Mouse (Mus musculus) C2C12 (cell line): ENCODE data around the gene Dab2. TPM values are rescaled to one million over a fixed set of nuclear protein-coding genes. Genes with fewer than 3 reads are reported as not detected.

Experiments used
- H3K27me3 ChIP-seq: one replicate; pipeline ENCODE4 v1.6.1; 2011; ENCODE audit not compliant: control insufficient read depth, insufficient read depth, insufficient read length
- H3K36me3 ChIP-seq: one replicate; pipeline ENCODE4 v1.6.1; 2011; ENCODE audit not compliant: control insufficient read depth, insufficient read depth
- H3K4me3 ChIP-seq: one replicate; pipeline ENCODE4 v1.5.1; 2011; ENCODE audit warnings: mild to moderate bottlenecking, control low read depth; ENCODE audit not compliant: poor library complexity, insufficient read depth, severe bottlenecking
- H3K79me2 ChIP-seq: one replicate; pipeline ENCODE4 v1.6.1; 2011; ENCODE audit not compliant: control insufficient read depth, insufficient read depth
- H3K79me3 ChIP-seq: one replicate; pipeline ENCODE4 v1.6.1; 2011; ENCODE audit warnings: low read depth, control low read depth
- H3ac ChIP-seq: one replicate; pipeline ENCODE3; 2011; ENCODE audit warnings: low read depth; ENCODE audit not compliant: control insufficient read depth, insufficient read length
- CEBPB ChIP-seq: IDR thresholded peaks from one replicate; pipeline ENCODE4 v1.6.1; 2011; ENCODE audit warnings: low read depth, mild to moderate bottlenecking, control low read depth, moderate library complexity
- CTCF ChIP-seq: IDR thresholded peaks from one replicate; pipeline ENCODE4 v1.5.1; 2011; ENCODE audit not compliant: control insufficient read depth, insufficient read depth, insufficient read length
- FOSL1 ChIP-seq: IDR thresholded peaks from one replicate; pipeline ENCODE4 v1.8.0; 2011; ENCODE audit warnings: mild to moderate bottlenecking, low read length; ENCODE audit not compliant: poor library complexity, insufficient read depth, severe bottlenecking
- MAX ChIP-seq: IDR thresholded peaks from one replicate; pipeline ENCODE4 v1.6.1; 2011; ENCODE audit warnings: mild to moderate bottlenecking, control low read depth
- MYOD1 ChIP-seq: IDR thresholded peaks from one replicate; pipeline ENCODE4 v1.6.1; 2011; ENCODE audit warnings: low read depth; ENCODE audit not compliant: control insufficient read depth, insufficient read length
- MYOG ChIP-seq: IDR thresholded peaks from one replicate; pipeline ENCODE4 v1.6.1; 2011; ENCODE audit not compliant: control insufficient read depth, insufficient read length; ENCODE audit errors: extremely low read depth
- USF1 ChIP-seq: IDR thresholded peaks from one replicate; pipeline ENCODE4 v1.6.1; 2011; ENCODE audit warnings: low read depth, mild to moderate bottlenecking, control low read depth, moderate library complexity
- polyA plus RNA-seq: library from polyadenylated mRNA; unstranded; fragments of >200 nt; fragmentation: generic; extraction: Trizol; gene quantifications from one replicate; pipeline ENCODE4 v1.2.1, GENCODE M21; 2012; ENCODE audit warnings: missing spikeins

The Dab2 gene
- polyA plus RNA-seq, 1 experiment: 31.3 TPM

- no peaks in the 10 kb centered on the region for H3K27me3 ChIP-seq
- no peaks in the 10 kb centered on the region for H3K79me3 ChIP-seq
- TF ChIP-seq MAX (no peak), CEBPB (no peak)
Measured at GRCm38 (mm10) chr15:6312396-6312795, 12.8 kb downstream of the Dab2 start.

GRCm38 (mm10) chr15:6319352-6319751 lies 19.8 kb downstream of the Dab2 start:
- no peaks in the 10 kb centered on the region for H3K27me3 ChIP-seq
- no peaks in the 10 kb centered on the region for H3K79me3 ChIP-seq
- H3K36me3 ChIP-seq: no peaks in the 10 kb centered on the region
- no peak for TF ChIP-seq USF1
- TF ChIP-seq FOSL1: no peak
- no peak for TF ChIP-seq MYOD1
- no peak for TF ChIP-seq CTCF
- TF ChIP-seq MYOG: no peak
- TF ChIP-seq MAX: no peak
- no peak for TF ChIP-seq CEBPB
- no peaks in the 10 kb centered on the region for H3K79me2 ChIP-seq
- no peak overlapping the region for H3ac ChIP-seq
- H3K4me3 ChIP-seq: no peak overlapping the region

More at GRCm38 (mm10) chr15:6312396-6312795, 12.8 kb downstream of the Dab2 start:
- Histone ChIP-seq H3K4me3 (no peak overlapping the region), H3K36me3 (no peaks in the 10 kb centered on the region), H3K79me2 (no peaks in the 10 kb centered on the region), H3ac (no peak overlapping the region)

- TF ChIP-seq MYOD1 (no peak), MYOG (no peak), CTCF (no peak), MAX (no peak), CEBPB (no peak), FOSL1 (no peak), USF1 (no peak)
- Histone ChIP-seq H3K79me3 (no peaks in the 10 kb centered on the region), H3ac (no peak overlapping the region), H3K79me2 (no peaks in the 10 kb centered on the region), H3K4me3 (no peak overlapping the region), H3K27me3 (no peaks in the 10 kb centered on the region), H3K36me3 (no peaks in the 10 kb centered on the region)
Measured at GRCm38 (mm10) chr15:6320501-6320900, 20.9 kb downstream of the Dab2 start.

GRCm38 (mm10) chr15:6321263-6321662 lies 21.7 kb downstream of the Dab2 start:
- Histone ChIP-seq H3K79me3 (no peaks in the 10 kb centered on the region), H3K4me3 (no peak overlapping the region), H3K36me3 (no peaks in the 10 kb centered on the region), H3K79me2 (no peaks in the 10 kb centered on the region), H3K27me3 (no peaks in the 10 kb centered on the region), H3ac (no peak overlapping the region)
- TF ChIP-seq USF1 (no peak), CTCF (no peak), MYOD1 (no peak), MYOG (no peak), CEBPB (no peak), MAX (no peak), FOSL1 (no peak)

GRCm38 (mm10) chr15:6322311-6322710 lies 22.7 kb downstream of the Dab2 start:
- no peak overlapping the region for H3ac ChIP-seq
- H3K4me3 ChIP-seq: no peak overlapping the region
- H3K79me2 ChIP-seq: no peaks in the 10 kb centered on the region
- no peaks in the 10 kb centered on the region for H3K36me3 ChIP-seq
- TF ChIP-seq MAX: no peak
- no peak for TF ChIP-seq MYOD1
- no peak for TF ChIP-seq MYOG
- TF ChIP-seq CEBPB: no peak
- TF ChIP-seq USF1: no peak
- TF ChIP-seq CTCF: no peak
- no peak for TF ChIP-seq FOSL1
- no peaks in the 10 kb centered on the region for H3K27me3 ChIP-seq
- H3K79me3 ChIP-seq: no peaks in the 10 kb centered on the region

- Histone ChIP-seq H3K36me3 (no peaks in the 10 kb centered on the region), H3K79me3 (no peaks in the 10 kb centered on the region), H3ac (no peak overlapping the region), H3K27me3 (no peaks in the 10 kb centered on the region), H3K79me2 (no peaks in the 10 kb centered on the region), H3K4me3 (no peak overlapping the region)
- TF ChIP-seq CEBPB (no peak), FOSL1 (no peak), MAX (no peak)
Measured at GRCm38 (mm10) chr15:6323577-6323976, 24.0 kb downstream of the Dab2 start.
